Mouse (Mus musculus) megakaryocyte, embryonic 14.5 days (primary cell): ENCODE data around the gene Dst.

Experiments used
- FLI1 ChIP-seq: IDR thresholded peaks from 2 replicates; pipeline ENCODE4 v1.6.1; 2012; ENCODE audit warnings: low read length, inconsistent platforms, mixed read lengths
- GATA1 ChIP-seq: IDR thresholded peaks from 3 replicates; pipeline ENCODE4 v1.6.1; 2012; ENCODE audit warnings: mixed read lengths, low read length, inconsistent platforms, borderline replicate concordance

DNA sequence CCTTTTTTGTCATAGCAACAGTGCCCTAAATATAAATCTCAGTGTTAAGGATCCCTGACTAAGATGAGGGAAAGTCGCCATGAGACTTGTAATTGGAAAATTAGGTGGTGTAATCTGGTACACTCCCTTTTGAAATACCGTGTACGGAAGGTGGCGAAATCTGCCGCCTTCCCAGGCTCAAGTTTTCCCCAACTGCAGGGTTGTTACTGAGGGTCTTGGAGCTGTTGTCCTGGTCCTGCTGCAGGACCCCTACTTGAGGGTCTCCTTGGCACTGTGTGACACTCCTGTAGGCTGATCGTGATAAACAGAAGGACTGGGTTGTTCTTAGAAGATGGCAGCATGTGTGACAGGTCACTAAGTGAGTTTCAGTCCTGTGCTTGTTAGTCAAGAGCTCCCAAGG lies 169.9 kb downstream of the Dst start:
- TF ChIP-seq GATA1: no peak
- TF ChIP-seq FLI1: no peak
